Comparison of ENCODE assay signal across 14 mouse cellular contexts in genomic region chr9:89976366-89976940, GRCm38 (mm10).
"Had no signal": no experiment of that assay in that cellular context is flagged by ENCODE, and none has a peak within 500 bp of the region (broad histone marks: within the 10 kb centered on the region; RNA-seq: fewer than 3 reads in every experiment).

No protein-coding gene starts in this region.

- H3K9me3 ChIP-seq: intestine, embryonic 15.5 days; kidney, embryonic 15.5 days; limb, embryonic 13.5 days; midbrain, embryonic 12.5 days; neural tube, embryonic 13.5 days had no signal

- H3K27me3 ChIP-seq: kidney, embryonic 15.5 days; midbrain, embryonic 12.5 days; neural tube, embryonic 13.5 days had no signal

- H3K36me3 ChIP-seq: intestine, embryonic 15.5 days; kidney, embryonic 15.5 days; limb, embryonic 13.5 days; midbrain, embryonic 12.5 days; neural tube, embryonic 13.5 days had no signal

- H3K27ac ChIP-seq: intestine, embryonic 15.5 days; kidney, embryonic 15.5 days; layer of hippocampus, adult 2 months; limb, embryonic 13.5 days; liver, embryonic 14.5 days; midbrain, embryonic 12.5 days; neural tube, embryonic 13.5 days had no signal

- H3K4me3 ChIP-seq: intestine, embryonic 15.5 days; kidney, embryonic 15.5 days; layer of hippocampus, adult 2 months; limb, embryonic 13.5 days; midbrain, embryonic 12.5 days; neural tube, embryonic 13.5 days had no signal

- H3K4me1 ChIP-seq: limb, embryonic 13.5 days; midbrain, embryonic 12.5 days had no signal

- H3K4me2 ChIP-seq: intestine, embryonic 15.5 days; kidney, embryonic 15.5 days; limb, embryonic 13.5 days; midbrain, embryonic 12.5 days; neural tube, embryonic 13.5 days had no signal

- ATAC-seq: intestine, embryonic 15.5 days; midbrain, embryonic 16.5 days had no signal

- H3K9ac ChIP-seq: intestine, embryonic 15.5 days; kidney, embryonic 15.5 days; limb, embryonic 13.5 days; liver, embryonic 14.5 days; midbrain, embryonic 12.5 days; neural tube, embryonic 13.5 days had no signal

- DNase-seq: left cerebral cortex, postnatal 4 days; lung, adult 2 months; retina, postnatal 1 day; right cerebral cortex, postnatal 4 days; spleen, adult 18-20 months; thymus, postnatal 14 days had no signal
